Mouse (Mus musculus) neural tube, embryonic 12.5 days (tissue): ENCODE measurements around the gene Crip3. TPM values are rescaled to one million over a fixed set of nuclear protein-coding genes. Genes with fewer than 3 reads are reported as not detected.

Source experiments
- ATAC-seq: fragments of 200-750 bp; cut with Nextera tagmentation; 2 replicates; pipeline ENCODE4 v1.8.0; 2017; ENCODE audit warnings: low read depth, mild to moderate bottlenecking, moderate TSS enrichment, moderate library complexity; ENCODE audit not compliant: low FRiP score
- H3K27ac ChIP-seq: fragments of 300-500 bp; sonication (generic); 2 replicates; pipeline ENCODE4 v1.5.1; 2016
- H3K27me3 ChIP-seq: fragments of 300-500 bp; sonication (generic); replicated peaks from 2 replicates; pipeline ENCODE4 v1.6.1; 2016; ENCODE audit warnings: mild to moderate bottlenecking
- H3K36me3 ChIP-seq: fragments of 300-500 bp; sonication (generic); 2 replicates; pipeline ENCODE4 v1.6.1; 2016; ENCODE audit warnings: mild to moderate bottlenecking
- H3K4me1 ChIP-seq: fragments of 300-500 bp; sonication (generic); 2 replicates; pipeline ENCODE4 v1.6.1; 2016
- H3K4me2 ChIP-seq: fragments of 300-500 bp; sonication (generic); replicated peaks from 2 replicates; pipeline ENCODE4 v1.6.1; 2016; ENCODE audit warnings: mild to moderate bottlenecking
- H3K4me3 ChIP-seq: fragments of 300-500 bp; sonication (generic); 2 replicates; pipeline ENCODE4 v1.5.1; 2016
- H3K9ac ChIP-seq: fragments of 300-500 bp; sonication (generic); 2 replicates; pipeline ENCODE4 v1.6.1; 2016; ENCODE audit warnings: mild to moderate bottlenecking
- H3K9me3 ChIP-seq: fragments of 300-500 bp; sonication (generic); 2 replicates; pipeline ENCODE4 v1.6.1; 2016; ENCODE audit warnings: mild to moderate bottlenecking
- WGBS: fragments of 180-500 bp; shearing (Covaris S2); methylation state at CpG from one replicate; pipeline ENCODE4 v1.1.7; 2016; 5-methylcytosine and 5-hydroxymethylcytosine counted together
- polyA plus RNA-seq: library from polyadenylated mRNA; unstranded; fragments of >200 nt; fragmentation: Nextera tagmentation; extraction: Ambion mirVana; gene quantifications from 2 replicates; pipeline ENCODE4 v1.2.1, GENCODE M21; 2016

Gene Crip3
- 0.74 and 0.75 TPM in 2 replicates for polyA plus RNA-seq

- Histone ChIP-seq H3K36me3 (no peaks in the 10 kb centered on the region), H3K4me1 (peaks cover 13% of the 10 kb centered on the region), H3K27ac (no peak within 1 kb of the TSS), H3K9me3 (no peaks in the 10 kb centered on the region), H3K27me3 (no peaks in the 10 kb centered on the region; the same call in 1 of the 2 replicates), H3K9ac (no peak within 1 kb of the TSS), H3K4me3 (no peak within 1 kb of the TSS), H3K4me2 (peak within 1 kb of the TSS; percentile 47)
- 11% methylated on average over 18 of the region's 18 CpGs for WGBS
- no peak for ATAC-seq
Observed at GRCm38 (mm10) chr17:46428761-46429414, at the start of gene Crip3. TSS of gene Crip3 (plus strand) at chr17:46428926.

GRCm38 (mm10) chr17:46383294-46384060, 45.2 kb upstream of the Crip3 start, which contains the start of gene Zfp318:
TSS of gene Zfp318 (plus strand) at chr17:46383731.
- under 1% methylated on average over 99 of the region's 105 CpGs for WGBS

GRCm38 (mm10) chr17:46384061-46384801, 44.5 kb upstream of the Crip3 start:
- peaks cover 20% of the 10 kb centered on the region for H3K36me3 ChIP-seq
- H3K4me2 ChIP-seq, result peak overlapping the region; percentile 70
- H3K4me1 ChIP-seq, result peaks cover 15% of the 10 kb centered on the region
- ATAC-seq, result peak; percentile 34; the same call in 1 of the 2 replicates
- H3K9ac ChIP-seq, result peak overlapping the region; percentile 99
- peak overlapping the region; percentile 80 for H3K27ac ChIP-seq
- H3K9me3 ChIP-seq, result no peaks in the 10 kb centered on the region
- WGBS, result under 1% methylated on average over 69 of the region's 70 CpGs
- H3K4me3 ChIP-seq, result peak overlapping the region; percentile 98
- no peaks in the 10 kb centered on the region for H3K27me3 ChIP-seq

More at GRCm38 (mm10) chr17:46383294-46384060, 45.2 kb upstream of the Crip3 start, which contains the start of gene Zfp318:
- no peaks in the 10 kb centered on the region for H3K27me3 ChIP-seq
- peak within 1 kb of the TSS; percentile 70 for H3K4me2 ChIP-seq
- peak; percentile 97 for ATAC-seq
- peaks cover 15% of the 10 kb centered on the region for H3K4me1 ChIP-seq
- H3K4me3 ChIP-seq, result peak within 1 kb of the TSS; percentile 98
- H3K9ac ChIP-seq, result peak within 1 kb of the TSS; percentile 99
- H3K36me3 ChIP-seq, result peaks cover 14% of the 10 kb centered on the region
- no peaks in the 10 kb centered on the region for H3K9me3 ChIP-seq
- peak within 1 kb of the TSS; percentile 80 for H3K27ac ChIP-seq

- Histone ChIP-seq H3K4me1 (peaks cover 15% of the 10 kb centered on the region), H3K9ac (no peak overlapping the region), H3K9me3 (no peaks in the 10 kb centered on the region), H3K27me3 (no peaks in the 10 kb centered on the region), H3K36me3 (peaks cover 30% of the 10 kb centered on the region), H3K27ac (no peak overlapping the region), H3K4me3 (no peak overlapping the region), H3K4me2 (no peak overlapping the region)
- no peak for ATAC-seq
- 85% methylated on average over 3 of the region's 3 CpGs for WGBS
Observed at GRCm38 (mm10) chr17:46388200-46388599, 40.5 kb upstream of the Crip3 start.

GRCm38 (mm10) chr17:46393012-46393411, 35.7 kb upstream of the Crip3 start:
- no peak overlapping the region for H3K4me3 ChIP-seq

GRCm38 (mm10) chr17:46394631-46395030, 34.1 kb upstream of the Crip3 start:
- no peak overlapping the region for H3K9ac ChIP-seq
- H3K27me3 ChIP-seq, result no peaks in the 10 kb centered on the region
- ATAC-seq, result no peak
- no peak overlapping the region for H3K4me2 ChIP-seq
- H3K9me3 ChIP-seq, result no peaks in the 10 kb centered on the region
- no peak overlapping the region for H3K4me3 ChIP-seq
- no peak overlapping the region for H3K27ac ChIP-seq
- H3K4me1 ChIP-seq, result no peaks in the 10 kb centered on the region
- 82% methylated on average over 1 of the region's 1 CpGs for WGBS
- peaks cover 37% of the 10 kb centered on the region for H3K36me3 ChIP-seq

More at GRCm38 (mm10) chr17:46393012-46393411, 35.7 kb upstream of the Crip3 start:
- no peaks in the 10 kb centered on the region for H3K27me3 ChIP-seq
- H3K9me3 ChIP-seq, result no peaks in the 10 kb centered on the region
- ATAC-seq, result no peak
- 58% methylated on average over 2 of the region's 2 CpGs for WGBS
- H3K4me2 ChIP-seq, result no peak overlapping the region
- no peak overlapping the region for H3K9ac ChIP-seq
- H3K36me3 ChIP-seq, result peaks cover 35% of the 10 kb centered on the region
- no peaks in the 10 kb centered on the region for H3K4me1 ChIP-seq
- H3K27ac ChIP-seq, result no peak overlapping the region

GRCm38 (mm10) chr17:46408478-46408877, 20.2 kb upstream of the Crip3 start:
- 40% methylated on average over 3 of the region's 3 CpGs for WGBS

GRCm38 (mm10) chr17:46418628-46419027, 10.1 kb upstream of the Crip3 start:
- Histone ChIP-seq H3K36me3 (peaks cover 8% of the 10 kb centered on the region), H3K9me3 (no peaks in the 10 kb centered on the region), H3K27me3 (no peaks in the 10 kb centered on the region), H3K4me3 (no peak overlapping the region), H3K27ac (no peak overlapping the region), H3K4me1 (no peaks in the 10 kb centered on the region), H3K4me2 (no peak overlapping the region), H3K9ac (no peak overlapping the region)
- no peak for ATAC-seq
- 75% methylated on average over 5 of the region's 5 CpGs for WGBS

More at GRCm38 (mm10) chr17:46408478-46408877, 20.2 kb upstream of the Crip3 start:
- ATAC-seq, result no peak
- Histone ChIP-seq H3K4me2 (no peak overlapping the region), H3K27me3 (no peaks in the 10 kb centered on the region), H3K9ac (no peak overlapping the region), H3K27ac (no peak overlapping the region), H3K9me3 (no peaks in the 10 kb centered on the region), H3K4me3 (no peak overlapping the region), H3K4me1 (no peaks in the 10 kb centered on the region), H3K36me3 (peaks cover 63% of the 10 kb centered on the region)

GRCm38 (mm10) chr17:46419717-46420116, 9.0 kb upstream of the Crip3 start:
- H3K4me1 ChIP-seq, result no peaks in the 10 kb centered on the region
- H3K27ac ChIP-seq, result no peak overlapping the region
- peaks cover 4% of the 10 kb centered on the region; the same call in 1 of the 2 replicates for H3K36me3 ChIP-seq
- ATAC-seq, result no peak
- H3K4me2 ChIP-seq, result no peak overlapping the region
- H3K27me3 ChIP-seq, result no peaks in the 10 kb centered on the region
- no peaks in the 10 kb centered on the region for H3K9me3 ChIP-seq
- no peak overlapping the region for H3K9ac ChIP-seq
- no peak overlapping the region for H3K4me3 ChIP-seq

GRCm38 (mm10) chr17:46426496-46426895, 2.2 kb upstream of the Crip3 start:
- no peak overlapping the region for H3K27ac ChIP-seq
- no peak overlapping the region for H3K4me2 ChIP-seq
- H3K27me3 ChIP-seq, result no peaks in the 10 kb centered on the region; the same call in 1 of the 2 replicates
- H3K4me1 ChIP-seq, result peaks cover 8% of the 10 kb centered on the region
- no peak overlapping the region for H3K4me3 ChIP-seq
- no peaks in the 10 kb centered on the region for H3K36me3 ChIP-seq
- H3K9ac ChIP-seq, result no peak overlapping the region
- H3K9me3 ChIP-seq, result no peaks in the 10 kb centered on the region
- no peak for ATAC-seq

GRCm38 (mm10) chr17:46433627-46434026, 4.9 kb downstream of the Crip3 start:
- Histone ChIP-seq H3K4me1 (peaks cover 15% of the 10 kb centered on the region), H3K4me2 (peak overlapping the region; percentile 53), H3K9me3 (no peaks in the 10 kb centered on the region), H3K36me3 (no peaks in the 10 kb centered on the region), H3K27ac (no peak overlapping the region), H3K27me3 (peaks cover 8% of the 10 kb centered on the region; the same call in 1 of the 2 replicates), H3K9ac (no peak overlapping the region), H3K4me3 (0 out of 2 replicates have a peak overlapping the region, but pooled peaks have one; percentile 11)
- peak; percentile 49; the same call in 1 of the 2 replicates for ATAC-seq
- WGBS, result 4% methylated on average over 17 of the region's 17 CpGs
